Mouse (Mus musculus) kidney, postnatal 0 days (tissue): ENCODE data around the gene Atp1b1. TPM values are rescaled to one million over a fixed set of nuclear protein-coding genes. Genes with fewer than 3 reads are reported as not detected.

Source experiments
- ATAC-seq: fragments of 200-750 bp; cut with Nextera tagmentation; replicated peaks from 2 replicates; pipeline ENCODE4 v1.8.0; 2017; ENCODE audit warnings: low read depth, moderate number of reproducible peaks, moderate TSS enrichment, moderate library complexity; ENCODE audit not compliant: low FRiP score
- DNase-seq: peaks from one replicate; pipeline ENCODE4 v3.0.0-alpha.2; 2016; ENCODE audit warnings: low spot score
- H3K27ac ChIP-seq: fragments of 300-500 bp; sonication (generic); 2 replicates; pipeline ENCODE4 v1.5.1; 2014; ENCODE audit warnings: mild to moderate bottlenecking
- H3K27me3 ChIP-seq: fragments of 300-500 bp; sonication (generic); 2 replicates; pipeline ENCODE4 v1.6.1; 2014; ENCODE audit warnings: low read length, mixed read lengths; ENCODE audit not compliant: insufficient read depth
- H3K36me3 ChIP-seq: fragments of 300-500 bp; sonication (generic); 2 replicates; pipeline ENCODE4 v1.6.1; 2014; ENCODE audit warnings: low read length, mixed read lengths; ENCODE audit not compliant: insufficient read depth
- H3K4me1 ChIP-seq: fragments of 300-500 bp; sonication (generic); replicated peaks from 2 replicates; pipeline ENCODE4 v1.6.1; 2014; ENCODE audit warnings: antibody characterized with exemption, low read length, mixed read lengths; ENCODE audit not compliant: insufficient read depth
- H3K4me2 ChIP-seq: fragments of 300-500 bp; sonication (generic); 2 replicates; pipeline ENCODE4 v1.6.1; 2014; ENCODE audit warnings: mild to moderate bottlenecking, low read length, moderate library complexity, mixed read lengths
- H3K4me3 ChIP-seq: fragments of 300-500 bp; sonication (generic); replicated peaks from 2 replicates; pipeline ENCODE4 v1.5.1; 2014; ENCODE audit warnings: low read depth, low read length
- H3K9ac ChIP-seq: fragments of 300-500 bp; sonication (generic); 2 replicates; pipeline ENCODE4 v1.6.1; 2014; ENCODE audit warnings: low read depth, low read length
- H3K9me3 ChIP-seq: fragments of 300-500 bp; sonication (generic); replicated peaks from 2 replicates; pipeline ENCODE4 v1.6.1; 2016; ENCODE audit warnings: low read length, inconsistent platforms, mixed read lengths
- CTCF ChIP-seq: IDR thresholded peaks from 2 replicates; pipeline ENCODE4 v1.5.1; 2016; ENCODE audit warnings: antibody characterized with exemption, low read depth, mild to moderate bottlenecking, moderate library complexity
- WGBS: fragments of 180-500 bp; shearing (Covaris S2); extraction: QIAGEN DNeasy Blood & Tissue Kit; methylation state at CpG from one replicate; pipeline ENCODE4 v1.1.7; 2014; 5-methylcytosine and 5-hydroxymethylcytosine counted together
- polyA plus RNA-seq: library from polyadenylated mRNA; unstranded; fragments of >200 nt; fragmentation: Nextera tagmentation; extraction: Ambion mirVana; gene quantifications from 2 replicates; pipeline ENCODE4 v1.2.1, GENCODE M21; 2015

Atp1b1 gene
- polyA plus RNA-seq, 1 experiment from 2014 or later = 731 TPM

DNA sequence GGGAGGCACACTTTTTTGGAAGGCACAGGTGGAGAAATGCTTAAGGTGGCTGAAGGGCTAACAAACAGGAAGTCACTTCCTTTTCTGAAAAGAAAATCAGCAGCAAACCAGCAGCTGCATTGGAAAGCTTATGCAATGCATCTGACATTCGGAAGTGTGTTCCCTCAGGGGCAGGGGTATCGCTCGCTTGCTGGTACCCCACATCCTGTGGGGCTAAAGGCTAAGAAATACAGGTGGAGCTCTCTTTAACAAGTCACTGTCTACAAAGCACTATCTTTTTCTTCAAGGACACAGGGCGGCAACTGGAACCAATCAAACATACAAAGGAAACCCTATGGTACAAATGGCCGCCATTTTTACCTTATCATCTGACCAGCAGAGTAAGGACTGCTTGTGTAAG, 4.4 kb downstream of the Atp1b1 start:
- Histone ChIP-seq H3K9ac (no peak overlapping the region; the same call in 1 of the 2 replicates), H3K4me3 (peak overlapping the region; percentile 39), H3K36me3 (no peaks in the 10 kb centered on the region), H3K4me2 (peak overlapping the region; percentile 51), H3K27ac (peak overlapping the region; percentile 44; the same call in 1 of the 2 replicates), H3K4me1 (no peaks in the 10 kb centered on the region), H3K9me3 (no peaks in the 10 kb centered on the region), H3K27me3 (no peaks in the 10 kb centered on the region)
- TF ChIP-seq CTCF = no peak
- DNase-seq (no peak), ATAC-seq (no peak)
- WGBS = 82% methylated on average over 5 of the region's 5 CpGs

DNA sequence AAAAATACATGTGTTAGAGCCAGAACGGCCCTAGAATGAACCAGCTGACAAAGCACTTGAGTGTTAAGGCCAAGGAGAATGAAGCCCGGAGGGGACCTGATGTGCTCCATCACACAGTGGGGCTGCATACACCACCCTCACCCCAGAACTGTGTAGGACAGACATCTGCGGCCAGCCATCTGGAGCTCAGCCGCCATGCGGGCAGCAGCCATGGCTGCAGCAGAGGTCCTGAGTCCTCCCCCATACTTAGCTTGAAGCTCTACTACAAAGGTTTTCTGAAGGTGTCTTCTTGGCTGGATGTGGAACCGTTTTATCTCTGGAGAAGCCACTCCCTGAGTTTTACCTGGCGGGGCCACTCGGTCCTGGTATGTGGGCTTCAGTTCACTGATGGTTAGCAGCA, 5.0 kb downstream of the Atp1b1 start:
- H3K4me3 ChIP-seq = peak overlapping the region; percentile 39; the same call in 1 of the 2 replicates
- H3K4me1 ChIP-seq = no peaks in the 10 kb centered on the region
- ATAC-seq = no peak
- DNase-seq = no peak
- H3K27ac ChIP-seq = no peak overlapping the region
- no peaks in the 10 kb centered on the region; the same call in 1 of the 2 replicates for H3K36me3 ChIP-seq
- H3K9ac ChIP-seq = 0 out of 2 replicates have a peak overlapping the region, but pooled peaks have one; percentile 3
- peak overlapping the region; percentile 51; the same call in 1 of the 2 replicates for H3K4me2 ChIP-seq
- no peak for TF ChIP-seq CTCF
- no peaks in the 10 kb centered on the region for H3K9me3 ChIP-seq
- no peaks in the 10 kb centered on the region for H3K27me3 ChIP-seq
- 85% methylated on average over 8 of the region's 8 CpGs for WGBS

DNA sequence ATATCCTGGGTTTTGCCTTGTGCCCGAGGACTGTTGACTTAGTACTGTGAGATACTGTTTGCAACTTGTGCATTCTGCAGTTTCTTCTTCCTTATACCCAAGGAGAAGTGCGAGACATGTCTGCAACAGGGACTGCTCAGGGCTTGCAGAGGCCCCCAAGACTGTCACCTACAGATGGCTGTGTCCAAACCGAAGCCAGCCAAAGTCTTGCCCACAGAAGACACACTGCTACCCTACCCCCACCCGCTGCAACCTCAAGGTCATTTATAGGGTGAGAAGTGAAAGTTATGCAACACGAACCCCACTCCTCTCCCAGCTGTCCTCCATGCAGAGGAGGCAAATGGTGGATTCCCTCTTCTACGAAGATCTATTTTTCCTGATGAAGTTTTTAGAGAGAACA, 5.6 kb downstream of the Atp1b1 start:
- 78% methylated on average over 6 of the region's 6 CpGs for WGBS
- Histone ChIP-seq H3K36me3 (no peaks in the 10 kb centered on the region; the same call in 1 of the 2 replicates), H3K9me3 (no peaks in the 10 kb centered on the region), H3K4me2 (peak overlapping the region; percentile 51; the same call in 1 of the 2 replicates), H3K4me3 (no peak overlapping the region), H3K9ac (0 out of 2 replicates have a peak overlapping the region, but pooled peaks have one; percentile 3), H3K27ac (no peak overlapping the region), H3K27me3 (no peaks in the 10 kb centered on the region), H3K4me1 (no peaks in the 10 kb centered on the region)
- DNase-seq = no peak
- TF ChIP-seq CTCF = no peak
- no peak for ATAC-seq

DNA sequence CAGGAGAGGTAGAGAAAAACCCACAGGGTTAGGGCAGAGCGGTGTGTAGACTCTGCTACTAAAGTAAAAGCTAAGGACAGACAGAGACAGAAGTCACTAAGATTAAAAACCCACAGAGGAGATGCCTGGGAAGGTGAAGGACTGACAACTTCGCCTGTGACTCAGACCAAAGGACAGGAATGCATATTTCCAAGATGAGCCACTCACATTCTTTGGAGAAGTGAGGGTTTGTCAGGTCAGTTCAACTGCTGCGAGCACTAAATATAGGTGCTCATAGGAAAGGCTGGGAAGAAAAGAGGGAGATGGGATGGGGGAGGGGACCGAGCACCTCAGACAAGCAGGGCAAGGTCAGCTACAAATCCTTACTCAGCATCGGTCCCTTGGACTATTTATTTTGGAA, 6.8 kb downstream of the Atp1b1 start:
- ATAC-seq = no peak
- Histone ChIP-seq H3K9me3 (no peaks in the 10 kb centered on the region), H3K36me3 (no peaks in the 10 kb centered on the region; the same call in 1 of the 2 replicates), H3K27me3 (no peaks in the 10 kb centered on the region), H3K27ac (peak overlapping the region; percentile 27; the same call in 1 of the 2 replicates), H3K4me1 (no peaks in the 10 kb centered on the region), H3K9ac (no peak overlapping the region), H3K4me3 (no peak overlapping the region), H3K4me2 (no peak overlapping the region)
- 65% methylated on average over 5 of the region's 5 CpGs for WGBS
- no peak for DNase-seq
- no peak for TF ChIP-seq CTCF

DNA sequence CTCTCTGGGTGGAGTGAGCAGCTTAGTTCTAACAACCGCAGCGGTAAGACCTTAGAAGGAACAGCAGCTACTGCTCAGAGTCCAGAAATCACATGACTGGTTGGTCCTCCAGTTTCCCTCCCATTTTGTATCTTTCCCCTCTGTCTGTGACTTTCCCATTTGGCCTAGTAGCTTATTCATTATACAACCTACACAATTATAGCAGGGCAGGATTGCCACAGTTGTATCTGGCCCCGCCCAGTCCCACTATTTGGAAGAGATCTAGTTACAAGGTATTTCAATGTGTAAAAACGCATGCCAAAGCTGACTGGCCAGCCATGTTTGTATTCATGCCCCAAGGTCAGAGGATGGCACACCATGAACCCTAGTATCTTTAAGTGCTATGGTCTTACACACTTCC, 7.5 kb downstream of the Atp1b1 start:
- H3K4me1 ChIP-seq = no peaks in the 10 kb centered on the region
- no peaks in the 10 kb centered on the region; the same call in 1 of the 2 replicates for H3K36me3 ChIP-seq
- no peak for TF ChIP-seq CTCF
- H3K4me2 ChIP-seq = no peak overlapping the region
- 75% methylated on average over 4 of the region's 4 CpGs for WGBS
- DNase-seq = no peak
- H3K9me3 ChIP-seq = no peaks in the 10 kb centered on the region
- no peak overlapping the region for H3K27ac ChIP-seq
- H3K4me3 ChIP-seq = no peak overlapping the region
- no peak overlapping the region for H3K9ac ChIP-seq
- no peak for ATAC-seq
- no peaks in the 10 kb centered on the region for H3K27me3 ChIP-seq

DNA sequence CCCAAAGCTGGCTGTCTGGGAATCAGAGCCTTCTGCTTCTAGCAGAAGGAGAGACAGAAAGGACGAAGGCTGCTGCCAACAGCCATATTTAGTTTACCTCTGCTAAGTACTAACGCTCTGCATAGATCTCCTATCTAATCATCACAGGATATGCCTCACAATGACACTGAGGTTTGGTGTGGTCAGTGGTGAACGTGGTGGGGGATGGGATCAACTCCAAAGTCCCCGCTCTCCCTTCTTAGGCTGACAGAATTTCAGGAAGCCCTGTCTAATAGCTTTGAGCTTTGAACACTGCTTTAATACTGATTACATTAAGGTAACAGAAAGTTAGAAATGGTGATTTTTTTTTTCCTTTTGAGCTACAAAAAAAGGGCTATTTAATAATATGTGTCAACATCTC, 7.9 kb downstream of the Atp1b1 start:
- Histone ChIP-seq H3K27me3 (no peaks in the 10 kb centered on the region), H3K9ac (no peak overlapping the region), H3K4me2 (no peak overlapping the region), H3K9me3 (no peaks in the 10 kb centered on the region), H3K36me3 (no peaks in the 10 kb centered on the region; the same call in 1 of the 2 replicates), H3K4me3 (no peak overlapping the region), H3K4me1 (no peaks in the 10 kb centered on the region), H3K27ac (no peak overlapping the region)
- DNase-seq = no peak
- WGBS = 79% methylated on average over 4 of the region's 4 CpGs
- TF ChIP-seq CTCF = no peak
- ATAC-seq = no peak

DNA sequence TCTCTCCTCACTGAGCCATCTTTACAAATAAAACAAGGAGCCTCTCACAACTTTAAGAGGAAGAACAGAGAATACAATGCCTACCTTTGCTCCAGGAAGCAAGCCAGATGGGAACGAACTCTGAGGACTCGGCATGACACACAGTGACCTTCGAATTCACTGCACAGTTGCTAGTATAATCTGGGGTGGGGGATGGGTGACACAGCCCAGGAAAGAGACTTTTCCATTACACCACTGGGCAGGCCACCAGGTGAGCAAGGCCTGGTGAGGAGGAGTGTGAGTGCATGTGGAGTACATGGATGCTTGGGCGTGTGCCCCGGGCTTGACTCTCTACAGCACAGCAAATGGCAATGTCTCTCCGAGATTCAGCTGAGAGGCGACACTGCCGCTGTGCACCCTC, 8.5 kb downstream of the Atp1b1 start:
- 80% methylated on average over 8 of the region's 8 CpGs for whole genome bisulfite sequencing
- Histone ChIP-seq H3K4me3 (no peak overlapping the region), H3K9ac (no peak overlapping the region), H3K27me3 (no peaks in the 10 kb centered on the region), H3K9me3 (no peaks in the 10 kb centered on the region), H3K27ac (no peak overlapping the region), H3K36me3 (no peaks in the 10 kb centered on the region; the same call in 1 of the 2 replicates), H3K4me1 (no peaks in the 10 kb centered on the region), H3K4me2 (no peak overlapping the region)
- no peak for DNase-seq
- 0 out of 2 replicates have a peak, but pooled peaks have one; percentile 15 for ATAC-seq
- TF ChIP-seq CTCF = no peak
